Mouse (Mus musculus) bone marrow, adult 2 months (tissue): ENCODE data around the gene Mtss1l.

Source experiments
- CTCF ChIP-seq: fragments of 200-500 bp; IDR thresholded peaks from 2 replicates; pipeline ENCODE4 v1.5.1; 2011; ENCODE audit warnings: low read length, control low read depth; ENCODE audit not compliant: control insufficient read depth, insufficient read depth
- POLR2A ChIP-seq: fragments of 200-500 bp; IDR thresholded peaks from 2 replicates; pipeline ENCODE4 v1.6.1; 2011; ENCODE audit warnings: low read depth, mild to moderate bottlenecking, control low read depth, low read length, borderline replicate concordance; ENCODE audit not compliant: control insufficient read depth

- TF ChIP-seq POLR2A = no peak
- TF ChIP-seq CTCF = peak; percentile 31; the same call in 1 of the 2 replicates
Observed at GRCm38 (mm10) chr8:110775316-110775715, 54.0 kb downstream of the Mtss1l start.
